Mouse (Mus musculus): Measurements from ENCODE around the gene Lrp3. TPM values are rescaled to one million over a fixed set of nuclear protein-coding genes. Genes with fewer than 3 reads are reported as not detected.

The Lrp3 gene
- polyA plus RNA-seq, 1 experiment, result not detected

DNA sequence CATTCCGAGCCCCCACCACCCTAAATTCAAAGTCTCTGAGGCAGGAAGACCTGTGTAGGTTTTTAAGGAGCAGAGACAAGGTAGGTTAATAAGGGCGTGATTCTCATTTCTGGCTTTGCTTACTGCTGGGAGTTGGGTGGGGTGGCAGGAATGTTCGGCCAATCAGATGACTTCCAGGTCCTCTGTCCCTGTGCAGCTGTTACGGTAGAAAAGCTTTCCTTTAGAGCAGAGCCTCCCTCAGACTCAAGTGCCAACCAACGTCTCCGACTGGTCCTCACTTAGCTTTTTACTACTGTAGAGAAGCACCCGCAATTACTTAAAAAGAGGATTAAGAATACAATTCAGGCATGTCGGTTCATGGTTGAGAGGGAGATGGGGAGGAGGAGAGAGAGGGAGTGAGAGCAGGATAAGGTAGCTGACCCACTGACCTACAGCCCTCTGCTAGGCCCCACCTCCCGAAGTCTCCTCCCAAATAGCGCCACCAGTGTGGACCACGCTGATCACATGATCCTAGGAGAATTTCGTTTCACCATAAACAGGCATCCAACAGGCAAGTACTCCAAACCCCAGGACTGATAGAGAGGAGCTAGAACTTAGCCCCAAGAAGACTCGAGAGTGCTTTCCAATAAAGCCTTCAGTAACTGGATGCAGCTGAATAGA, 17.6 kb upstream of the Lrp3 start:
- Histone ChIP-seq H3ac (ENCODE audit: control insufficient read depth, insufficient read length) (no peak overlapping the region), H3K79me2 (ENCODE audit: control insufficient read depth, insufficient read depth) (no peaks in the 10 kb centered on the region), H3K4me3 (no peak overlapping the region), H3K27me3 (ENCODE audit: control insufficient read depth, insufficient read depth, insufficient read length) (no peaks in the 10 kb centered on the region), H3K4me2 (ENCODE audit: low read depth) (no peak overlapping the region), H3K36me3 (ENCODE audit: control insufficient read depth, insufficient read depth) (no peaks in the 10 kb centered on the region)
- no peak for TF ChIP-seq E2F4 (IDR thresholded peaks at IDR 0.05; ENCODE audit: insufficient read depth)
- TF ChIP-seq SRF (IDR thresholded peaks at IDR 0.05; ENCODE audit: control insufficient read depth, insufficient read length, low read depth), result no peak
- no peak for TF ChIP-seq MYOG (IDR thresholded peaks at IDR 0.05; ENCODE audit: control insufficient read depth in 1 of 3, insufficient read depth in 1 of 3, insufficient read length in 2 of 3, low read depth in 2 of 3)
- TF ChIP-seq REST (IDR thresholded peaks at IDR 0.05; ENCODE audit: insufficient read depth, insufficient read length), result no peak
- no peak for TF ChIP-seq MAX (IDR thresholded peaks at IDR 0.05; ENCODE audit: low read depth)
- TF ChIP-seq TCF12 (IDR thresholded peaks at IDR 0.05; ENCODE audit: insufficient read depth, poor library complexity, severe bottlenecking), result no peak
- no peak for TF ChIP-seq TCF3 (IDR thresholded peaks at IDR 0.05; ENCODE audit: insufficient read length, low read depth)
- no peak for TF ChIP-seq CEBPB (IDR thresholded peaks at IDR 0.05; ENCODE audit: insufficient read depth, poor library complexity, severe bottlenecking)
- no peak for TF ChIP-seq USF1 (IDR thresholded peaks at IDR 0.05; ENCODE audit: low read depth)
- no peak for TF ChIP-seq MYOD1 (IDR thresholded peaks at IDR 0.05; ENCODE audit: control insufficient read depth in 1 of 3, insufficient read length in 2 of 3, low read depth in 2 of 3)
- no peak for TF ChIP-seq POLR2A (IDR thresholded peaks at IDR 0.05; ENCODE audit: insufficient read length, low read depth)
- no peak for TF ChIP-seq POLR2AphosphoS2 (IDR thresholded peaks at IDR 0.05; ENCODE audit: insufficient read length, low read depth)

DNA sequence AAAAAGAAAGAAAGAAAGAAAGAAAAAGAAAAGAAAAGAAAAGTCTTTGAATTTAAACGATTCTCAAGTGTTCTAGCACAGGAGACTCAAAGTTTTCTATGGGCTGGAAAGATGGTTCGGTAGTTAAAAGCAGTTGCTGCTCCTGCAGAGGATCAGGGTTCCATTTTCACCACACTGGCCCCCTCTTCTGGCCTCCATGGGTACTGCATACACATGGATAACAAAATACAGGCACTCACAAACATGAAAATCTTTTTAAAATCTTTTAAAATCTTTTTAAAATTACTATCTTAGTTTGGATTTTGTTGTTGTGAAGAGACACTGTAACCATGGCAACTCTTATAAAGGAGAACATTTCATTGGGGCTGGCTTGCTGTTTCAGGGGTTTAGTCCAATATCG, 15.0 kb upstream of the Lrp3 start:
- no peak overlapping the region for H3K4me3 ChIP-seq
- H3ac ChIP-seq (ENCODE audit: control insufficient read depth, insufficient read length), result no peak overlapping the region
- H3K79me2 ChIP-seq (ENCODE audit: control insufficient read depth, insufficient read depth), result no peaks in the 10 kb centered on the region
- no peak for TF ChIP-seq POLR2AphosphoS2 (IDR thresholded peaks at IDR 0.05; ENCODE audit: insufficient read length, low read depth)
- no peak for TF ChIP-seq TCF3 (IDR thresholded peaks at IDR 0.05; ENCODE audit: insufficient read length, low read depth)
- TF ChIP-seq SRF (IDR thresholded peaks at IDR 0.05; ENCODE audit: control insufficient read depth, insufficient read length, low read depth), result no peak
- TF ChIP-seq MYOD1 (IDR thresholded peaks at IDR 0.05; ENCODE audit: control insufficient read depth in 1 of 3, insufficient read length in 2 of 3, low read depth in 2 of 3), result no peak
- no peak for TF ChIP-seq MAX (IDR thresholded peaks at IDR 0.05; ENCODE audit: low read depth)
- no peak for TF ChIP-seq E2F4 (IDR thresholded peaks at IDR 0.05; ENCODE audit: insufficient read depth)
- no peak for TF ChIP-seq MYOG (IDR thresholded peaks at IDR 0.05; ENCODE audit: control insufficient read depth in 1 of 3, insufficient read depth in 1 of 3, insufficient read length in 2 of 3, low read depth in 2 of 3)
- TF ChIP-seq CEBPB (IDR thresholded peaks at IDR 0.05; ENCODE audit: insufficient read depth, poor library complexity, severe bottlenecking), result no peak
- TF ChIP-seq POLR2A (IDR thresholded peaks at IDR 0.05; ENCODE audit: insufficient read length, low read depth), result no peak
- no peak for TF ChIP-seq USF1 (IDR thresholded peaks at IDR 0.05; ENCODE audit: low read depth)
- TF ChIP-seq REST (IDR thresholded peaks at IDR 0.05; ENCODE audit: insufficient read depth, insufficient read length), result no peak
- no peak for TF ChIP-seq TCF12 (IDR thresholded peaks at IDR 0.05; ENCODE audit: insufficient read depth, poor library complexity, severe bottlenecking)
- H3K36me3 ChIP-seq (ENCODE audit: control insufficient read depth, insufficient read depth), result no peaks in the 10 kb centered on the region
- H3K4me2 ChIP-seq (ENCODE audit: low read depth), result no peak overlapping the region
- peaks cover 6% of the 10 kb centered on the region for H3K27me3 ChIP-seq (ENCODE audit: control insufficient read depth, insufficient read depth, insufficient read length)

- TF ChIP-seq REST (IDR thresholded peaks at IDR 0.05; ENCODE audit: insufficient read depth, insufficient read length), result no peak
- H3K4me3 ChIP-seq, result no peak overlapping the region
These were observed 5.5 kb upstream of the Lrp3 start for GRCm38 (mm10) chr7:35220694-35221365.

GRCm38 (mm10) chr7:35215731-35216130, 433 bp upstream of the Lrp3 start:
- peaks cover 76% of the 10 kb centered on the region for H3K27me3 ChIP-seq (ENCODE audit: control insufficient read depth, insufficient read depth, insufficient read length)

More at GRCm38 (mm10) chr7:35220694-35221365, 5.5 kb upstream of the Lrp3 start:
- Histone ChIP-seq H3ac (ENCODE audit: control insufficient read depth, insufficient read length) (no peak overlapping the region), H3K4me2 (ENCODE audit: low read depth) (no peak overlapping the region), H3K79me2 (ENCODE audit: control insufficient read depth, insufficient read depth) (no peaks in the 10 kb centered on the region), H3K27me3 (ENCODE audit: control insufficient read depth, insufficient read depth, insufficient read length) (peaks cover 34% of the 10 kb centered on the region), H3K36me3 (ENCODE audit: control insufficient read depth, insufficient read depth) (no peaks in the 10 kb centered on the region)

More at GRCm38 (mm10) chr7:35215731-35216130, 433 bp upstream of the Lrp3 start:
- Histone ChIP-seq H3K36me3 (ENCODE audit: control insufficient read depth, insufficient read depth) (no peaks in the 10 kb centered on the region), H3K4me2 (ENCODE audit: low read depth) (no peak overlapping the region), H3K79me2 (ENCODE audit: control insufficient read depth, insufficient read depth) (no peaks in the 10 kb centered on the region), H3K4me3 (no peak overlapping the region), H3ac (ENCODE audit: control insufficient read depth, insufficient read length) (no peak overlapping the region)
- TF ChIP-seq REST (IDR thresholded peaks at IDR 0.05; ENCODE audit: insufficient read depth, insufficient read length) (no peak), E2F4 (IDR thresholded peaks at IDR 0.05; ENCODE audit: insufficient read depth) (no peak), POLR2AphosphoS2 (IDR thresholded peaks at IDR 0.05; ENCODE audit: insufficient read length, low read depth) (no peak), TCF3 (IDR thresholded peaks at IDR 0.05; ENCODE audit: insufficient read length, low read depth) (no peak), MYOG (IDR thresholded peaks at IDR 0.05; ENCODE audit: control insufficient read depth in 1 of 3, insufficient read depth in 1 of 3, insufficient read length in 2 of 3, low read depth in 2 of 3) (no peak), TCF12 (IDR thresholded peaks at IDR 0.05; ENCODE audit: insufficient read depth, poor library complexity, severe bottlenecking) (no peak), MYOD1 (IDR thresholded peaks at IDR 0.05; ENCODE audit: control insufficient read depth in 1 of 3, insufficient read length in 2 of 3, low read depth in 2 of 3) (no peak), USF1 (IDR thresholded peaks at IDR 0.05; ENCODE audit: low read depth) (no peak), SRF (IDR thresholded peaks at IDR 0.05; ENCODE audit: control insufficient read depth, insufficient read length, low read depth) (no peak), CEBPB (IDR thresholded peaks at IDR 0.05; ENCODE audit: insufficient read depth, poor library complexity, severe bottlenecking) (no peak)
